Mouse (Mus musculus): ENCODE data around the gene Pcdh18.

DNA sequence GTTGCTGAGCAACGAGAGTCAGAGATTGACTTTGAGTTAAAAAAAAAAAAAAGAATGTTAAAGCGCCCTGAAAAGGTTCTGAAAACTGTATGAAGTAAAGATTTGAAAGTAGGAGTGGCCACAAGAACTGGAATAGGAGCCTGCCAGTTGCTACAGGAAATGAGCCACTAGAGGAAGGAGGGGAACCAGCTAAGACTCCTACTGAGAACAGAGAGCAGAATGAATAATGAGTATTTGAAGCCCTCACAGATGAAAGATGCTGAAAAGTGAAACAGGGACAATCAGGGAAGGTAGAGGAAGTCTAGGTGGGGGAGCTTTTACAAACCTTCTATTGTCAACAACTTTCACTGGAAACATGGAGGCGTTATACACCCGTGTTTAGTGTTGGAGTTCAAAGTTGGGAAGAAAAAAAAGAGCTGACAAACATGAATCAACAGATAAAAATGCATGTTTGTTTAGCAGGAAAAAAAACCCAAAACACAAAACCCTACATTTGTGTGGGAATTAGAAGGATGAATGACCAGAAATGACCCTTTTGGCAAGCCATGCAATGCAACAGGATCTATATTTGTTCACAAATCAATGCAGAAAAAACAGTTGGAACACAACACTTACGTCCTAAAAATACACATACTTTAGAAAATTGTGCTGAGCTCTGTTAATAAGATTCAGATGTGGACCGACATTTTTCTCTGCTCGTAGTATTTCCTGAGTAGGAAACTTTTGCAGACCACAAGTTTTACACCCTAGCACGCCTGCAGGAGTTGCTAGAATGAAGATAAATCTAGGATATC, 7.4 kb downstream of the Pcdh18 start:
- TF ChIP-seq CTCF (IDR thresholded peaks at IDR 0.05; ENCODE audit: low read depth, low read length) (no peak), POLR2A (IDR thresholded peaks at IDR 0.05; ENCODE audit: extremely low read depth, insufficient read depth, low read length) (no peak)
